Mouse (Mus musculus): Measurements from ENCODE around the gene Ctsll3.

Ctsll3 gene

GRCm38 (mm10) chr13:60802749-60803148, at the start of gene Ctsll3:
TSS of gene Ctsll3 (minus strand) at chr13:60802849.
- DNase-seq (ENCODE audit: low spot score in 2 of 2), result no peak

- no peak for DNase-seq (ENCODE audit: low spot score in 2 of 2)
Observed at GRCm38 (mm10) chr13:60848241-60849120, 45.8 kb upstream of the Ctsll3 start.

- no peak for DNase-seq (ENCODE audit: low spot score in 2 of 2)
Observed at GRCm38 (mm10) chr13:60843153-60843552, 40.5 kb upstream of the Ctsll3 start.

DNA sequence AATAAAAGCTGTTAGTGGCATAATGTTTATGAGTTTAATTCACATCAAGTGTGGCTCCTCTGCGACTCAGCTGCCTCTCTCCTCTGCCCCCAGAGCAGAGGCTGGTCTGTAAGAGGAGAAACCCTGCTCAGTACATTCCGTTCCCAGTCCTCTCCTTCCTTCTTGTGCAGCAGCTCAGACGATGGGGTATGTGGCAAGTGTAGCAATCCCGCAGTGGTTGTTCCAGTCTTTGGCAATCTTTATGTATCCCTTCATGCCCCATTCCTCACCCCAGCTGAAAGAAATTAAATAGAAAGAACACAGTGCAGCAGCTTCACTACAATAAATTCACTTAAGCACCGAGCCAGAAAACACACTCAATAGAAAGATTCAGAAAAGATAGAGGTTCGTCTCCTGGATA, 40.1 kb upstream of the Ctsll3 start:
- DNase-seq (ENCODE audit: low spot score in 2 of 2), result no peak

- no peak for DNase-seq (ENCODE audit: low spot score in 2 of 2)
Observed at GRCm38 (mm10) chr13:60839353-60839902, 36.8 kb upstream of the Ctsll3 start.

GRCm38 (mm10) chr13:60826052-60826451, 23.4 kb upstream of the Ctsll3 start:
- no peak for DNase-seq (ENCODE audit: low spot score in 2 of 2)

- no peak for DNase-seq (ENCODE audit: low spot score in 2 of 2)
Observed at GRCm38 (mm10) chr13:60820486-60821175, 18.0 kb upstream of the Ctsll3 start.

DNA sequence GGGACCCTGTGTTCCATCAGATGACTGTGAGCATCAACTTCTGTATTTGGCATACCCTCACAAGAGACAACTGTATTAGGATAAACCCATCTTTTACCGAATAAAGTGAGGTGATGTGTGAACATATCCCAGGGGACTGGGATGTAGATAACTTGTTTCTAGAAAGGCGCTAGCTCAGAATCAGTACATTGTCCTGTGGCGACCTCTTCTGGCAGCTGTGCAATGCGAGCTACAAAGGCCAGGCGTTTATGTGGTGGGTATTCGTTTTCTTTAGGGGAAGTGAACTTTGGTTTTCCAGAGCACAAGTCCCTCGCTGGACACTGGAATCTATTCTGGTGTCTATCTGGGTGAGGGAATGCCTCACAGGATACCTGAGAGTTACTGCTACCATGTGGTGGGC, 16.8 kb upstream of the Ctsll3 start:
- peak in 1 of 2 experiments; percentile 24 for DNase-seq (ENCODE audit: low spot score in 2 of 2)

DNA sequence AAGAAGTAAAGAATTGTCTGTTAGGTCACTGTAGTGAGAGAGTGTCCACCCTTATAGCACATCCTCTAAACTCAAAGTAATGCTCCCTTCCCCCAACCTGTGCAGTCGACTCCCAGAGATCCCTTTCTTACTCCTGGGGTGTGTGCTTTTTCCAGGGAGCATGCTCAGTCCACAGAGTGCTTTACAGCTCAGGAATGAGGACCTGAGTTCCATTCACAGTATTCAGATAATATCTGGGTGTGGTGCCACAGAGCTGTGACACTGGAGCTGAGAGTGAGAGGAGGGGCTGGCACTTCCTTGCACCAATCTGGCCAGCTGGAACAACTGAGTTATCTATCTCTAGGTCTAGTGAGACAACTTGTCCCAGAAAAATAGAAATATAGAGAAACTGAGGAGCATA, 11.1 kb upstream of the Ctsll3 start:
- no peak for DNase-seq (ENCODE audit: low spot score in 2 of 2)

- DNase-seq (ENCODE audit: low spot score in 2 of 2), result no peak
Observed at GRCm38 (mm10) chr13:60812768-60813167, 10.1 kb upstream of the Ctsll3 start.

DNA sequence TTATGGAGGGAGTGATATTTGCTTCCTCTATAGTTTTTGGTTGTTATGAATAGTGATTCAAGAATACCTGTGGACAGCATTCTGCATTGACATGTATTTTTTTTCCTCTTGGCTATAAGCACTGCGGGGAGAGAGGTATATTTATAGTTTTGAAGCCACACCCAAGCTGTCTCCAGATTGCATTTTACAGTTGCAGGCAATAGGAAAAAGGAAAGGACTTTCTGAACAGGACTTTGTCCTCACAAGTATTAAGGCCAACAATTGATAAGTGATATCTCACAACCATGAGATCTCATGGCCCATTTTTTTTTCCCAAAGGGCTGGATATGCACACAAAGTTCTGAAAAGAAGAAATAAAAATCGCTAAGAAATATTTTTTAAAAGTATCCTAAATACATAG, 7.0 kb upstream of the Ctsll3 start:
- no peak for DNase-seq (ENCODE audit: low spot score in 2 of 2)

DNA sequence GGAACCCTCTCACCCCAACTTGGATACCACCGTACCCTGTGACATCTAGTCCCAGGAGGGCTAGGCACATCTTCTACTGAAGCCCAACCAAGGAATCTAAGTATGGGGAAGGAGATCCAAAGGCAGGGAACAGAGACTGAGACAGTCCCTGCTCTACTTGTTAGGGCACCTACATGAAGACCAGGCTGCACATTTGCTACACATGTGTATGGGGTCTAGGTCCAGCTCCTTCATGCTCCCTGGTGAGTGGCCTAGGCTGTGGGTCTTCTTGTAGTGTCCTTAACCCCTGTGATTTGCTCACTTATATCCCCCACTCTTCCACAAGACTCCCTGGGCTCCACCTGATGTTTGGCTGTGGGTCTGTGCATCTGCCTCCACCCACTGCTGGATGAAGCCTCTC, 13.2 kb downstream of the Ctsll3 start:
- DNase-seq (ENCODE audit: low spot score in 2 of 2), result no peak

DNA sequence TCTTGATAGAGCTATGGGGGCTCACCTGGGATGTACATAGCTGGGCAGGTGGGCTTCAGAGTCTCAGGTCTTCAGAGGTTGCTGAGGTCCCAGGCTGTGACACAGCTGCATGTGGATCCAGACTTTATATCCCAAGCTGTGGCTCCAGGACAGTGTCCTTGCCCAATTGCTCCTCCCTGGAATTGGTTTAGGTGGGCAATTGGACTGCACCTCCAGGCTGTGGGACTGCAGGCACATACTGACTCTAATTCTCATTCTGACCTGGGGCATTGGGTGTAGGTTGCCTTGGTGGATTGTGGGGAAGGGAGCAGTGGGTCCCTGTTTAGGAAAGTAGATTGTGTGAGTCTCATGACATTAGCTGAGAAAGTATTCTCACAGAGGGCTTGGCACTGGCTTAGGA, 16.4 kb downstream of the Ctsll3 start, which contains the start of gene BC051665:
Gene BC051665, minus strand, starts transcription at position 101 of the 400 bp plus-strand sequence.
- DNase-seq (ENCODE audit: low spot score in 2 of 2), result no peak

DNA sequence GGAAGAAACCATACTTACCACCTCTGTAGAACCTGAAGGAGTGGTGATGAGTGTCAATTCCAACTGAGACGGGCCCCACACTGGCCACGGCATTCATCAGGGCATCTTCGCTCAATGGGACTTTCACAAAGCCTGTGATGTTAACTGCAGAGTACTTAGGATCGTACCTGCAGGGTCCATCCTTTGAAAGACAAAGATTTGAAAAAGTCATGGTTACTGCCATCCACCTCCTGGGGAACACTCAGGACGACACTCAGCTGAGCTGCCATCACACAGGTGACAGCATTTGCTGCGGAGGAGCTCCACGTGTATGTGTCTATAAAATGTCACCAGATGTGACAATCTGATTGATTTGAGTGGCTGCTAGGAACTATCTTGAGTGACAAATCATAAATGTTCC, 19.3 kb downstream of the Ctsll3 start:
- DNase-seq (ENCODE audit: low spot score in 2 of 2), result no peak

- no peak for DNase-seq (ENCODE audit: low spot score in 2 of 2)
Observed at GRCm38 (mm10) chr13:60780534-60780933, 22.1 kb downstream of the Ctsll3 start.

DNA sequence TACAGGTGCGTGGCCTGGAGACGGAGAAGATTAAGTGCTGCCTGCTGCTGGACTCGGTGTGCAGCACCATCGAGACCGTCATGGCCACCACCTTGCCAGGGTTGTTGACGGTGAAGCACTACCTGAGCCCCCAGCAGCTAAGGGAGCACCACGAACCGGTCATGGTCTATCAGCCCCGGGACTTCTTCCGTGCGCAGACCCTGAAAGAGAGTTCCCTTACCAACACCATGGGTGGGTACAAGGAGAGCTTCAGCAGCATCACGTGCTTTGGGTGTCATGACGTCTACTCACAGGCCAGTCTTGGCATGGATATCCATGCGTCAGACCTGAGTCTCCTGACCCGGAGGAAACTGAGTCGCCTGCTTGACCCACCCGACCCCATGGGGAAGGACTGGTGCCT, 41.5 kb downstream of the Ctsll3 start:
- DNase-seq (ENCODE audit: low spot score in 2 of 2), result no peak

GRCm38 (mm10) chr13:60760392-60760791, 42.3 kb downstream of the Ctsll3 start:
- DNase-seq (ENCODE audit: low spot score in 2 of 2), result no peak

DNA sequence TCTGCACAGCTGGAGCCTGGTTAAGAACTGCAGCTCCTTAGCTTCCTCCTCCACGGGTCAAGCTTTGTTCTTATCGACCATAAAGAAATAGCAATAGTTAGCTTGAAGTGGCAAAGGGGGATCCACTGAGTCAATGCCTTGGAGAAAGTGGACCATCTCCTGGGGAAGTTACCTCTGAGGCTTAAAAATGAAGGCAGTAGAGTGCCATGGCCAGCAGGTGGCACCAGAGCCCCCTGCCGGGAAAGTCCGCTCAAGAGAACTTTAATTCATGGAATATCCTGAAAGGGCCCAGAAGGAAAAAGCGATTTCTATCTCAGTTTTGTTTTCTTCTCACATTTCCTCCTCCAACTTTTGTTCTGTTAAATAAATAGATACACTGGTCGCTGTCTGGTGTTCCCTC, 43.5 kb downstream of the Ctsll3 start:
- DNase-seq (ENCODE audit: low spot score in 2 of 2), result no peak

DNA sequence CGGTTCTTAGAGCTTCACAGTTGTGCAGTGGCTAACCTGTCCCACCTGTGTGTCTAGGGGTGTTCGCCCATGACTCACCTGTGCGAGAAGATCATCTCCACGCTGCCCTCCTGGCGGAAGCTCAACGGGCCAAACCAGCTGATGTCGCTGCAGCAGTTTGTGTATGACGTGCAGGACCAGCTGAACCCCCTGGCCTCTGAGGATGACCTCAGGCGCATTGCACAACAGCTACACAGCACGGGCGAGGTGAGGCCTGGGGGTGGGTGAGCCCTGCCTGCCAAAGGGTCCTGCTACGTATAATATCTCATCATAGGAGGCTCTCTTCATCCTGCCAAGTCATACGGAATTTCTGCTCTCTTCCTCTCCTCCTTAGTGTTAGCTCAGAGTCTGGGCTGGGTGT, 45.4 kb downstream of the Ctsll3 start:
- DNase-seq (ENCODE audit: low spot score in 2 of 2), result no peak

DNA sequence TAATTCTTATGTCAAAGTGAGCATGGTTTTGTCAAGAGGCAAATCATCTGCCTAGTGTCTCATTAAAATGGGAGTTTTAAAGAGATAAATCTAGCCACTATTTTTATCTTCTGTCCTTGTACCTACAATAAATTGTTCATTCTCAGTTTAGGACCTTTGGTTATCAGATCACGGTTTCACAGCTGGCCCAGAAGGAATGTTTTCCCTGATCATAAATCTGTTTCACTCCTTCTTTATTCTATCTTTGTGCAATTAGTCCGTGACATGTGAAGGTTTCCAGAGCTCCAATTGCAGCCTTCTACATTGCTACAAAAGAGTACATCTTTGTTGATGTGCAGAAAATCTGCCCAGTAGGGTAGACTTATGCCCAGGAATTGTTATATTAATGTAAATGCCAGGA, 47.4 kb downstream of the Ctsll3 start:
- DNase-seq (ENCODE audit: low spot score in 2 of 2), result no peak

DNA sequence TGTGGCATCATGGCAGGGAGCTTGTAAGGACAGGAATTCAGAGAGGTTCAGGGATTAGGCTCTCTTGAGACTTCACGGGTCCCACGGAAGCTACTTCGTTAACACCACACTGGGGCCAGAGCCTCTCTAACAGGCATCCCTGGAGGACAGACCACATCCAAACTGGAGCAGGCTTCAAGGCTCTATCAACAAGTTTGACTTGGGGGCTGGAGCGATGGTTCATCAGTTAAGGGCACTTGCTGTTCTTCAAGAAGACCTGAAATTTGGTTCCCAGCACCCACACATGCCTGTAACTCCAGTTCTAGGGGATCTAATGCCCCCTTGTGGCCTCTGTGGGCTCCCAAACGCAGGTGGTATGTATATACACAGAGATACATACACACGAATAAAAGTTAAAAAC, 49.4 kb downstream of the Ctsll3 start:
- DNase-seq (ENCODE audit: low spot score in 2 of 2), result no peak

DNA sequence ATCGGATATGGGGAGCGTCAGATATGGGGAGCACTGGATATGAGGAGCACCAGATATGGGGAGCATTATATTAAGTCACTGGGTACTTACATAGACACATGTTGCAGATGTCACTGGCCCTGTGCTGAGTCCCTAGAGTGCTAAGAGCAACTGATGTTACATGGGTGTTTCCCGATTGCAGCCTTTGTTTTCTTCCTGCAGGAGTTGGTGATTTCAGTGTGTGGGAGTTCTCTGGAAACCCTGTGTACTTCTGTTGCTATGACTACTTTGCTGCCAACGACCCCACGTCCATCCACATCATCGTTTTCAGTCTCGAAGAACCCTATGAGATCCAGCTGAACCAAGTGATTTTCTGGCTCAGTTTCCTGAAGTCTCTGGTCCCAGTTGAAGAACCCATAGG, 51.7 kb downstream of the Ctsll3 start:
- no peak for DNase-seq (ENCODE audit: low spot score in 2 of 2)

GRCm38 (mm10) chr13:60748556-60748955, 54.1 kb downstream of the Ctsll3 start:
- no peak for DNase-seq (ENCODE audit: low spot score in 2 of 2)

Measured in frontal cortex, postnatal 10 days (tissue).